Mouse (Mus musculus): ENCODE results near the gene Asb4.

DNA sequence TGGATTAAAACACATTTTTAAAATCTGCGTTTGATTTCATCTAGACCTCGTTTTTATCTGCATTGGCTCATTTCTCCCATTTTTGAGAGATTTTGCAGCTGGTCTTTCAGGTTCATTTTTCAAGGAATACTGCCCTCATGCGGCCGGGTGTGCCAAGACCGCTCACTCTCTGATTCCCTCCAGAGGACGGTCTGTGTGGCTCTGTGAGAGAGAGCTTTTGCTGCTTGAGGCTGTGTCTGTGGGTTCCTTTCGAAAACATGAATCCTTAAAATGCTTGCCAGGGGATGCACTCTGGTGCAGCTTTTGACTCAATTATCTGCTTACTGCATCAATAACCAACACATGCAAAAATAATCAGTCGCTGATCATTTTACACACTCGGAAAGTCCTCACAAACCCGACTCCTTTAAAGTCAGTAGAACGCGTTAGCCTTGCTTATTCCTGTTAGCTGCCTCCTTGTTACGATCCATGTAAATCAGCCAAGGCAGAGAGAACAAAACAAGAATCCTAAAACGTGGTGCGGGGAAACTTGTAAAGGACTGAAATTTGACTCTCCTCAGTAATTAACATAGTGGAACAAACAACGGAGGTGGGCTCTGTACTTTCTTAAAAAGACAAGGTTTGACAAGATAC is 487 bp upstream of the Asb4 start:
- TF ChIP-seq CTCF (IDR thresholded peaks at IDR 0.05; ENCODE audit: insufficient read depth, low read length) (peak; percentile 80), POLR2A (IDR thresholded peaks at IDR 0.05; ENCODE audit: borderline replicate concordance, extremely low read depth, low read depth, low read length) (no peak)
